Mouse (Mus musculus) c-Kit-positive CD71-negative TER-119-negative erythroid progenitor cells, embryonic 14.5 days (primary cell): ENCODE results near the gene Nmt1.
A peak's percentile ranks its signal among the peaks of the same experiment; 100 is the strongest.

ENCODE experiments used
- DNase-seq: peaks from one replicate; pipeline ENCODE4 v3.0.0-alpha.2; 2013; ENCODE audit warnings: low read depth

Gene Nmt1

GRCm38 (mm10) chr11:103078131-103078530 is 50.1 kb downstream of the Nmt1 start:
- DNase-seq: no peak

- no peak for DNase-seq
These were observed 52.5 kb downstream of the Nmt1 start for GRCm38 (mm10) chr11:103080323-103081091.

- DNase-seq: no peak
These were observed 53.6 kb downstream of the Nmt1 start for GRCm38 (mm10) chr11:103081631-103082030.

GRCm38 (mm10) chr11:103093306-103093705 is 65.3 kb downstream of the Nmt1 start:
- DNase-seq: no peak

- no peak for DNase-seq
These were observed 66.2 kb downstream of the Nmt1 start for GRCm38 (mm10) chr11:103093862-103094833.

GRCm38 (mm10) chr11:103095107-103095670 is 67.2 kb downstream of the Nmt1 start:
- DNase-seq: no peak

- no peak for DNase-seq
These were observed 67.8 kb downstream of the Nmt1 start for GRCm38 (mm10) chr11:103095801-103096200.

- DNase-seq: no peak
These were observed 69.2 kb downstream of the Nmt1 start for GRCm38 (mm10) chr11:103096979-103097894.

GRCm38 (mm10) chr11:103098531-103099190 is 70.7 kb downstream of the Nmt1 start:
- DNase-seq: no peak

- no peak for DNase-seq
These were observed 71.5 kb downstream of the Nmt1 start for GRCm38 (mm10) chr11:103099352-103099940.

- no peak for DNase-seq
These were observed 72.4 kb downstream of the Nmt1 start for GRCm38 (mm10) chr11:103100361-103100760.

- DNase-seq: peak; percentile 40
These were observed 73.5 kb downstream of the Nmt1 start, which contains the start of the genes Plcd3 and Acbd4 for GRCm38 (mm10) chr11:103101481-103101865. Gene Plcd3, minus strand, starts transcription at chr11:103101658. Gene Acbd4, plus strand, starts transcription at chr11:103101682.

- DNase-seq: peak; percentile 34
These were observed 74.0 kb downstream of the Nmt1 start for GRCm38 (mm10) chr11:103101866-103102501.

- DNase-seq: peak; percentile 93
These were observed 74.8 kb downstream of the Nmt1 start for GRCm38 (mm10) chr11:103102725-103103349.

- DNase-seq: no peak
These were observed 75.6 kb downstream of the Nmt1 start for GRCm38 (mm10) chr11:103103621-103104020.

- no peak for DNase-seq
These were observed 76.5 kb downstream of the Nmt1 start for GRCm38 (mm10) chr11:103104469-103104868.

- no peak for DNase-seq
These were observed 77.3 kb downstream of the Nmt1 start for GRCm38 (mm10) chr11:103105180-103105725.

- DNase-seq: no peak
These were observed 77.8 kb downstream of the Nmt1 start for GRCm38 (mm10) chr11:103105810-103106209.

- no peak for DNase-seq
These were observed 78.4 kb downstream of the Nmt1 start for GRCm38 (mm10) chr11:103106386-103106785.
